Mouse (Mus musculus) testis, adult 2 months (tissue): Measurements from ENCODE around the gene Rab11a.

Source experiments
- CTCF ChIP-seq: fragments of 200-500 bp; IDR thresholded peaks from 2 replicates; pipeline ENCODE4 v1.5.1; 2012; ENCODE audit warnings: low read depth, mild to moderate bottlenecking, inconsistent platforms, low read length, moderate library complexity; ENCODE audit not compliant: control insufficient read depth, insufficient read depth, insufficient replicate concordance
- POLR2A ChIP-seq: fragments of 200-500 bp; IDR thresholded peaks from 2 replicates; pipeline ENCODE4 v1.6.1; 2012; ENCODE audit warnings: low read depth, mild to moderate bottlenecking, inconsistent platforms, low read length, moderate library complexity; ENCODE audit not compliant: control insufficient read depth

DNA sequence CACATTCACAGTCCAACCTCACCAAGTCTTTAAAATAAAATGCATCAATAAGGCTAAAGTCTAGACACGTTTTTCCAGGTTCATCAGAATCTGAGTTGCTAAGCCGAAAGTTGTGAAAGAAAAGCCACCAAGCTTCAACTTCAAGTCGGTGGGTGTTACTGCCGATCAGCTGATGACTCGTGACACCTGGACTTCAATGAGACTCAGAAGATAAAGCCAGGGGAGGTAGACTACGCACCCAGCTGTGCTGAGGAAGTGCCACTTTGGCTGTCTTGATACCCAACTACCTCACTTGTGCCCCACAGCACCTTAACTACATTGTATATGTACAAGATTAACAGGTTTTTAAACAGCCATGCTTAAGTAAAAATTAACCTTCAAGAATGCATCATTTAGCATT lies 3.4 kb downstream of the Rab11a start:
- no peak for TF ChIP-seq POLR2A
- TF ChIP-seq CTCF: no peak
